Mouse (Mus musculus): ENCODE data around the gene Obsl1. TPM values are rescaled to one million over a fixed set of nuclear protein-coding genes. Genes with fewer than 3 reads are reported as not detected.

Gene Obsl1
- polyA plus RNA-seq (2015; fragmentation: Nextera tagmentation; extraction: Ambion mirVana) = 104 and 108 TPM in 2 replicates

GRCm38 (mm10) chr1:75505956-75506831 is at the start of gene Obsl1:
TSS of gene Obsl1 (minus strand) at chr1:75506452.
- Histone ChIP-seq H3K4me1 (peaks cover 45% of the 10 kb centered on the region), H3K27ac (replicated peaks) (peak within 1 kb of the TSS; percentile 98), H3K4me3 (replicated peaks) (peak within 1 kb of the TSS; percentile 73), H3K9me3 (replicated peaks) (no peaks in the 10 kb centered on the region), H3K27me3 (no peaks in the 10 kb centered on the region), H3K36me3 (peaks cover 25% of the 10 kb centered on the region), H3K9ac (peak within 1 kb of the TSS; percentile 60), H3K4me2 (replicated peaks) (peak within 1 kb of the TSS; percentile 79)
- peak; percentile 93 for ATAC-seq (ENCODE audit: insufficient number of reproducible peaks, low FRiP score, low TSS enrichment, low read depth)
- under 1% methylated on average over 55 of the region's 65 CpGs for WGBS

GRCm38 (mm10) chr1:75555680-75556079 is 49.4 kb upstream of the Obsl1 start:
- Histone ChIP-seq H3K4me1 (peaks cover 24% of the 10 kb centered on the region), H3K9me3 (replicated peaks) (no peaks in the 10 kb centered on the region), H3K9ac (no peak overlapping the region), H3K36me3 (peaks cover 60% of the 10 kb centered on the region), H3K4me3 (replicated peaks) (no peak overlapping the region), H3K27ac (replicated peaks) (no peak overlapping the region), H3K4me2 (replicated peaks) (no peak overlapping the region), H3K27me3 (no peaks in the 10 kb centered on the region)
- ATAC-seq (ENCODE audit: insufficient number of reproducible peaks, low FRiP score, low TSS enrichment, low read depth) = no peak
- WGBS = 81% methylated on average over 7 of the region's 7 CpGs

GRCm38 (mm10) chr1:75550586-75550985 is 44.3 kb upstream of the Obsl1 start:
- H3K9me3 ChIP-seq (replicated peaks) = no peaks in the 10 kb centered on the region
- 64% methylated on average over 15 of the region's 15 CpGs for WGBS
- H3K4me2 ChIP-seq (replicated peaks) = no peak overlapping the region
- ATAC-seq (ENCODE audit: insufficient number of reproducible peaks, low FRiP score, low TSS enrichment, low read depth) = no peak
- H3K27ac ChIP-seq (replicated peaks) = no peak overlapping the region
- H3K4me1 ChIP-seq = peaks cover 29% of the 10 kb centered on the region
- H3K4me3 ChIP-seq (replicated peaks) = no peak overlapping the region
- no peaks in the 10 kb centered on the region for H3K27me3 ChIP-seq
- H3K9ac ChIP-seq = no peak overlapping the region
- H3K36me3 ChIP-seq = peaks cover 51% of the 10 kb centered on the region

GRCm38 (mm10) chr1:75549289-75550279 is 43.3 kb upstream of the Obsl1 start:
- no peaks in the 10 kb centered on the region for H3K9me3 ChIP-seq (replicated peaks)
- peaks cover 41% of the 10 kb centered on the region for H3K36me3 ChIP-seq
- H3K4me1 ChIP-seq = peaks cover 31% of the 10 kb centered on the region
- no peak overlapping the region for H3K27ac ChIP-seq (replicated peaks)
- no peak overlapping the region for H3K9ac ChIP-seq
- H3K27me3 ChIP-seq = no peaks in the 10 kb centered on the region
- H3K4me2 ChIP-seq (replicated peaks) = no peak overlapping the region
- ATAC-seq (ENCODE audit: insufficient number of reproducible peaks, low FRiP score, low TSS enrichment, low read depth) = no peak
- H3K4me3 ChIP-seq (replicated peaks) = no peak overlapping the region
- WGBS = 77% methylated on average over 17 of the region's 17 CpGs

GRCm38 (mm10) chr1:75548871-75549270 is 42.6 kb upstream of the Obsl1 start:
- Histone ChIP-seq H3K27me3 (no peaks in the 10 kb centered on the region), H3K27ac (replicated peaks) (no peak overlapping the region), H3K4me2 (replicated peaks) (no peak overlapping the region), H3K9me3 (replicated peaks) (no peaks in the 10 kb centered on the region), H3K4me3 (replicated peaks) (no peak overlapping the region), H3K4me1 (peaks cover 31% of the 10 kb centered on the region), H3K9ac (no peak overlapping the region), H3K36me3 (peaks cover 34% of the 10 kb centered on the region)
- WGBS = 85% methylated on average over 17 of the region's 17 CpGs
- ATAC-seq (ENCODE audit: insufficient number of reproducible peaks, low FRiP score, low TSS enrichment, low read depth) = no peak

GRCm38 (mm10) chr1:75548083-75548482 is 41.8 kb upstream of the Obsl1 start:
- Histone ChIP-seq H3K27me3 (no peaks in the 10 kb centered on the region), H3K4me1 (peaks cover 31% of the 10 kb centered on the region), H3K4me3 (replicated peaks) (no peak overlapping the region), H3K4me2 (replicated peaks) (no peak overlapping the region), H3K9me3 (replicated peaks) (no peaks in the 10 kb centered on the region), H3K9ac (no peak overlapping the region), H3K27ac (replicated peaks) (no peak overlapping the region), H3K36me3 (peaks cover 30% of the 10 kb centered on the region)
- WGBS = 97% methylated on average over 3 of the region's 3 CpGs
- no peak for ATAC-seq (ENCODE audit: insufficient number of reproducible peaks, low FRiP score, low TSS enrichment, low read depth)

- H3K36me3 ChIP-seq = peaks cover 22% of the 10 kb centered on the region
- peak overlapping the region; percentile 78 for H3K4me3 ChIP-seq (replicated peaks)
- WGBS = 90% methylated on average over 13 of the region's 13 CpGs
- no peaks in the 10 kb centered on the region for H3K27me3 ChIP-seq
- H3K4me1 ChIP-seq = peaks cover 31% of the 10 kb centered on the region
- 0 out of 2 replicates have a peak overlapping the region, but pooled peaks have one; percentile 79 for H3K9ac ChIP-seq
- no peak for ATAC-seq (ENCODE audit: insufficient number of reproducible peaks, low FRiP score, low TSS enrichment, low read depth)
- no peak overlapping the region for H3K27ac ChIP-seq (replicated peaks)
- peak overlapping the region; percentile 74 for H3K4me2 ChIP-seq (replicated peaks)
- no peaks in the 10 kb centered on the region for H3K9me3 ChIP-seq (replicated peaks)
Observed at GRCm38 (mm10) chr1:75547351-75547750, 41.1 kb upstream of the Obsl1 start.

GRCm38 (mm10) chr1:75545965-75546956 is 40.0 kb upstream of the Obsl1 start, which contains the start of gene Slc4a3:
TSS of gene Slc4a3 (plus strand) at chr1:75546266.
- under 1% methylated on average over 61 of the region's 64 CpGs for WGBS
- peaks cover 31% of the 10 kb centered on the region for H3K4me1 ChIP-seq
- ATAC-seq (ENCODE audit: insufficient number of reproducible peaks, low FRiP score, low TSS enrichment, low read depth) = peak; percentile 86
- H3K27me3 ChIP-seq = no peaks in the 10 kb centered on the region
- H3K9me3 ChIP-seq (replicated peaks) = no peaks in the 10 kb centered on the region
- H3K36me3 ChIP-seq = peaks cover 12% of the 10 kb centered on the region
- peak within 1 kb of the TSS; percentile 78 for H3K4me3 ChIP-seq (replicated peaks)
- peak within 1 kb of the TSS; percentile 74 for H3K4me2 ChIP-seq (replicated peaks)
- peak within 1 kb of the TSS; percentile 79 for H3K9ac ChIP-seq
- peak within 1 kb of the TSS; percentile 82 for H3K27ac ChIP-seq (replicated peaks)

- peaks cover 18% of the 10 kb centered on the region for H3K4me1 ChIP-seq
- no peaks in the 10 kb centered on the region for H3K27me3 ChIP-seq
- H3K4me3 ChIP-seq (replicated peaks) = no peak overlapping the region
- no peaks in the 10 kb centered on the region for H3K36me3 ChIP-seq
- no peak overlapping the region for H3K9ac ChIP-seq
- H3K9me3 ChIP-seq (replicated peaks) = no peaks in the 10 kb centered on the region
- H3K4me2 ChIP-seq (replicated peaks) = no peak overlapping the region
- 91% methylated on average over 6 of the region's 6 CpGs for WGBS
- H3K27ac ChIP-seq (replicated peaks) = no peak overlapping the region
- ATAC-seq (ENCODE audit: insufficient number of reproducible peaks, low FRiP score, low TSS enrichment, low read depth) = no peak
Observed at GRCm38 (mm10) chr1:75544351-75544750, 38.1 kb upstream of the Obsl1 start.

- H3K9ac ChIP-seq = no peak overlapping the region
- no peak overlapping the region for H3K4me3 ChIP-seq (replicated peaks)
- 89% methylated on average over 7 of the region's 7 CpGs for WGBS
- peaks cover 8% of the 10 kb centered on the region; the same call in 1 of the 2 replicates for H3K4me1 ChIP-seq
- H3K36me3 ChIP-seq = peaks cover under 1% of the 10 kb centered on the region; the same call in 1 of the 2 replicates
- no peaks in the 10 kb centered on the region for H3K9me3 ChIP-seq (replicated peaks)
- ATAC-seq (ENCODE audit: insufficient number of reproducible peaks, low FRiP score, low TSS enrichment, low read depth) = no peak
- no peak overlapping the region for H3K27ac ChIP-seq (replicated peaks)
- H3K27me3 ChIP-seq = no peaks in the 10 kb centered on the region
- H3K4me2 ChIP-seq (replicated peaks) = no peak overlapping the region
Observed at GRCm38 (mm10) chr1:75541496-75541895, 35.2 kb upstream of the Obsl1 start.
